Mouse (Mus musculus): ENCODE measurements around the gene 4931428L18Rik. TPM values are rescaled to one million over a fixed set of nuclear protein-coding genes. Genes with fewer than 3 reads are reported as not detected.

Gene 4931428L18Rik
- total and polyA plus RNA-seq, 2 experiments from 2014 or later, result not detected

- Histone ChIP-seq H3K4me2 (ENCODE audit: low read depth, low read length, poor library complexity, severe bottlenecking) (no peak overlapping the region), H3K9ac (replicated peaks; ENCODE audit: low read length, poor library complexity, severe bottlenecking) (no peak overlapping the region), H3K36me3 (ENCODE audit: insufficient read depth, low read length) (no peaks in the 10 kb centered on the region), H3K4me3 (ENCODE audit: low read depth, low read length) (no peak overlapping the region), H3K27ac (ENCODE audit: low read depth, low read length) (no peak overlapping the region), H3K9me3 (ENCODE audit: low read length) (no peaks in the 10 kb centered on the region), H3K27me3 (ENCODE audit: insufficient read depth, low read length) (no peaks in the 10 kb centered on the region), H3K4me1 (ENCODE audit: insufficient read depth, low read length) (no peaks in the 10 kb centered on the region)
- WGBS, result 83% methylated on average over 2 of the region's 2 CpGs
- TF ChIP-seq CTCF (IDR thresholded peaks at IDR 0.05), result no peak
- ATAC-seq (ENCODE audit: low FRiP score) (no peak), DNase-seq (ENCODE audit: low spot score) (peak; percentile 6)
These were observed 188.5 kb downstream of the 4931428L18Rik start for GRCm38 (mm10) chr1:31033851-31034534.

- no peak for ATAC-seq (ENCODE audit: low FRiP score)
- Histone ChIP-seq H3K27me3 (ENCODE audit: insufficient read depth, low read length) (no peaks in the 10 kb centered on the region), H3K36me3 (ENCODE audit: insufficient read depth, low read length) (no peaks in the 10 kb centered on the region), H3K9ac (replicated peaks; ENCODE audit: low read length, poor library complexity, severe bottlenecking) (no peak overlapping the region), H3K4me3 (ENCODE audit: low read depth, low read length) (no peak overlapping the region), H3K4me1 (ENCODE audit: insufficient read depth, low read length) (no peaks in the 10 kb centered on the region), H3K4me2 (ENCODE audit: low read depth, low read length, poor library complexity, severe bottlenecking) (no peak overlapping the region), H3K9me3 (ENCODE audit: low read length) (no peaks in the 10 kb centered on the region), H3K27ac (ENCODE audit: low read depth, low read length) (no peak overlapping the region)
- no peak for TF ChIP-seq CTCF (IDR thresholded peaks at IDR 0.05)
- no peak for DNase-seq (ENCODE audit: low spot score)
- WGBS, result 82% methylated on average over 2 of the region's 2 CpGs
These were observed 190.1 kb downstream of the 4931428L18Rik start for GRCm38 (mm10) chr1:31032351-31032750.

- Histone ChIP-seq H3K9ac (replicated peaks; ENCODE audit: low read length, poor library complexity, severe bottlenecking) (no peak overlapping the region), H3K9me3 (ENCODE audit: low read length) (no peaks in the 10 kb centered on the region), H3K36me3 (ENCODE audit: insufficient read depth, low read length) (no peaks in the 10 kb centered on the region), H3K27me3 (ENCODE audit: insufficient read depth, low read length) (no peaks in the 10 kb centered on the region), H3K4me1 (ENCODE audit: insufficient read depth, low read length) (no peaks in the 10 kb centered on the region), H3K4me2 (ENCODE audit: low read depth, low read length, poor library complexity, severe bottlenecking) (no peak overlapping the region), H3K4me3 (ENCODE audit: low read depth, low read length) (no peak overlapping the region), H3K27ac (ENCODE audit: low read depth, low read length) (no peak overlapping the region)
- no peak for DNase-seq (ENCODE audit: low spot score)
- ATAC-seq (ENCODE audit: low FRiP score), result no peak
- no peak for TF ChIP-seq CTCF (IDR thresholded peaks at IDR 0.05)
These were observed 199.3 kb downstream of the 4931428L18Rik start for GRCm38 (mm10) chr1:31023173-31023572.

GRCm38 (mm10) chr1:31019283-31019682 is 203.2 kb downstream of the 4931428L18Rik start:
- ATAC-seq (ENCODE audit: low FRiP score) (no peak), DNase-seq (ENCODE audit: low spot score) (no peak)
- no peak overlapping the region for H3K4me2 ChIP-seq (ENCODE audit: low read depth, low read length, poor library complexity, severe bottlenecking)
- no peak overlapping the region for H3K9ac ChIP-seq (replicated peaks; ENCODE audit: low read length, poor library complexity, severe bottlenecking)
- H3K4me1 ChIP-seq (ENCODE audit: insufficient read depth, low read length), result no peaks in the 10 kb centered on the region
- no peak for TF ChIP-seq CTCF (IDR thresholded peaks at IDR 0.05)
- no peak overlapping the region for H3K4me3 ChIP-seq (ENCODE audit: low read depth, low read length)
- H3K27ac ChIP-seq (ENCODE audit: low read depth, low read length), result no peak overlapping the region
- no peaks in the 10 kb centered on the region for H3K36me3 ChIP-seq (ENCODE audit: insufficient read depth, low read length)
- 89% methylated on average over 6 of the region's 6 CpGs for WGBS
- no peaks in the 10 kb centered on the region for H3K9me3 ChIP-seq (ENCODE audit: low read length)
- H3K27me3 ChIP-seq (ENCODE audit: insufficient read depth, low read length), result no peaks in the 10 kb centered on the region

GRCm38 (mm10) chr1:31017377-31017776 is 205.1 kb downstream of the 4931428L18Rik start:
- ATAC-seq (ENCODE audit: low FRiP score), result no peak
- TF ChIP-seq CTCF (IDR thresholded peaks at IDR 0.05), result no peak
- 80% methylated on average over 5 of the region's 5 CpGs for WGBS
- Histone ChIP-seq H3K36me3 (ENCODE audit: insufficient read depth, low read length) (no peaks in the 10 kb centered on the region), H3K4me2 (ENCODE audit: low read depth, low read length, poor library complexity, severe bottlenecking) (no peak overlapping the region), H3K9ac (replicated peaks; ENCODE audit: low read length, poor library complexity, severe bottlenecking) (no peak overlapping the region), H3K4me3 (ENCODE audit: low read depth, low read length) (no peak overlapping the region), H3K9me3 (ENCODE audit: low read length) (no peaks in the 10 kb centered on the region), H3K4me1 (ENCODE audit: insufficient read depth, low read length) (no peaks in the 10 kb centered on the region), H3K27me3 (ENCODE audit: insufficient read depth, low read length) (no peaks in the 10 kb centered on the region), H3K27ac (ENCODE audit: low read depth, low read length) (no peak overlapping the region)
- DNase-seq (ENCODE audit: low spot score), result no peak

- 84% methylated on average over 6 of the region's 6 CpGs for WGBS
- H3K4me2 ChIP-seq (ENCODE audit: low read depth, low read length, poor library complexity, severe bottlenecking), result no peak overlapping the region
- DNase-seq (ENCODE audit: low spot score) (no peak), ATAC-seq (ENCODE audit: low FRiP score) (no peak)
- no peaks in the 10 kb centered on the region for H3K4me1 ChIP-seq (ENCODE audit: insufficient read depth, low read length)
- no peak for TF ChIP-seq CTCF (IDR thresholded peaks at IDR 0.05)
- H3K4me3 ChIP-seq (ENCODE audit: low read depth, low read length), result no peak overlapping the region
- H3K27me3 ChIP-seq (ENCODE audit: insufficient read depth, low read length), result no peaks in the 10 kb centered on the region
- H3K36me3 ChIP-seq (ENCODE audit: insufficient read depth, low read length), result no peaks in the 10 kb centered on the region
- no peak overlapping the region for H3K9ac ChIP-seq (replicated peaks; ENCODE audit: low read length, poor library complexity, severe bottlenecking)
- H3K9me3 ChIP-seq (ENCODE audit: low read length), result no peaks in the 10 kb centered on the region
- no peak overlapping the region for H3K27ac ChIP-seq (ENCODE audit: low read depth, low read length)
These were observed 206.4 kb downstream of the 4931428L18Rik start for GRCm38 (mm10) chr1:31016068-31016467.

Data from midbrain, postnatal 0 days (tissue).